Mouse (Mus musculus) heart, embryonic 10.5 days (tissue): Measurements from ENCODE around the gene Rnf43. TPM values are rescaled to one million over a fixed set of nuclear protein-coding genes. Genes with fewer than 3 reads are reported as not detected.

Experiments
- microRNA counts: library from miRNA; unstranded; fragments of <30 nt; microRNA quantifications from one replicate; lab custom pipeline; 2017
- microRNA-seq: library from miRNA; unstranded; fragments of <30 nt; microRNA quantifications from one replicate; pipeline ENCODE4, GENCODE M21; 2017
- polyA plus RNA-seq: library from polyadenylated mRNA; unstranded; fragments of >200 nt; fragmentation: Nextera tagmentation; extraction: Ambion mirVana; gene quantifications from 2 replicates; pipeline ENCODE4 v1.2.1, GENCODE M21; 2016

Gene Rnf43
- polyA plus RNA-seq, 1 experiment from 2014 or later = 2.3 TPM

MicroRNAs within 50 kb of the gene (microRNA counts, 519-probe panel; counts per million panel counts)
- microRNA mmu-miR-142-3p (lab: Ali Mortazavi, UCI) (7,135 counts per million, percentile 79 among the panel's probes with 10 or more counts), microRNA mmu-miR-142-5p (lab: Ali Mortazavi, UCI) (5,355 counts per million, percentile 47 among the panel's probes with 10 or more counts)

Small RNA genes within 50 kb of the gene (microRNA-seq; reads per million reads assigned to microRNA genes)
- gene Mir142 (not detected), gene Mir142b (not detected)

Other genes with a start within 250 kb of the Rnf43 start
- gene Gm11492, start 96.1 kb upstream of the Rnf43 start, polyA plus RNA-seq = not detected in 2 replicates
- 11.2 and 14.3 TPM in 2 replicates for gene Sept4, start 93.8 kb upstream of the Rnf43 start, polyA plus RNA-seq
- gene Mtmr4, start 70.6 kb upstream of the Rnf43 start, polyA plus RNA-seq = 29.7 and 38.1 TPM in 2 replicates
- gene Hsf5, start 45.6 kb upstream of the Rnf43 start, polyA plus RNA-seq = 0.15 and 0.21 TPM in 2 replicates
- gene Supt4a, start 74.8 kb downstream of the Rnf43 start, polyA plus RNA-seq = 122 and 151 TPM in 2 replicates
- gene Tspoap1, start 97.8 kb downstream of the Rnf43 start, polyA plus RNA-seq = 0.95 and 1.5 TPM in 2 replicates
- gene Mpo, start 130.9 kb downstream of the Rnf43 start, polyA plus RNA-seq = 5.8 and 11.8 TPM in 2 replicates
- gene Lpo, start 165.6 kb downstream of the Rnf43 start, polyA plus RNA-seq = 0.04 TPM in 1 of 2 replicates, not detected in the other
- gene Mks1, start 190.5 kb downstream of the Rnf43 start, polyA plus RNA-seq = 10.9 and 14.7 TPM in 2 replicates
- 0.20 TPM in 1 of 2 replicates, not detected in the other for gene Epx, start 212.8 kb downstream of the Rnf43 start, polyA plus RNA-seq
- gene Olfr462, start 229.5 kb downstream of the Rnf43 start, polyA plus RNA-seq = not detected in 2 replicates
- not detected in 2 replicates for gene Olfr463, start 234.7 kb downstream of the Rnf43 start, polyA plus RNA-seq